Mouse (Mus musculus) midbrain, embryonic 14.5 days (tissue): ENCODE measurements around the gene F11. TPM values are rescaled to one million over a fixed set of nuclear protein-coding genes. Genes with fewer than 3 reads are reported as not detected.

Source experiments
- ATAC-seq: fragments of 200-750 bp; cut with Nextera tagmentation; 2 replicates; pipeline ENCODE4 v1.8.0; 2017; ENCODE audit warnings: moderate number of reproducible peaks, moderate library complexity; ENCODE audit not compliant: low FRiP score, low TSS enrichment
- DNase-seq: peaks from one replicate; pipeline ENCODE4 v3.0.0-alpha.2; 2015
- H3K27ac ChIP-seq: fragments of 300-500 bp; sonication (generic); replicated peaks from 2 replicates; pipeline ENCODE4 v1.5.1; 2014; ENCODE audit warnings: mild to moderate bottlenecking, low read depth, low read length, moderate library complexity
- H3K27me3 ChIP-seq: fragments of 300-500 bp; sonication (generic); 2 replicates; pipeline ENCODE4 v1.6.1; 2014; ENCODE audit warnings: low read length, control low read depth, mixed read lengths; ENCODE audit not compliant: control insufficient read depth, insufficient read depth
- H3K36me3 ChIP-seq: fragments of 300-500 bp; sonication (generic); 2 replicates; pipeline ENCODE4 v1.6.1; 2014; ENCODE audit warnings: low read length, control low read depth; ENCODE audit not compliant: control insufficient read depth, insufficient read depth
- H3K4me1 ChIP-seq: fragments of 300-500 bp; sonication (generic); 2 replicates; pipeline ENCODE4 v1.6.1; 2014; ENCODE audit warnings: mild to moderate bottlenecking, antibody characterized with exemption, low read length, control low read depth; ENCODE audit not compliant: control insufficient read depth, insufficient read depth
- H3K4me2 ChIP-seq: fragments of 300-500 bp; sonication (generic); 2 replicates; pipeline ENCODE4 v1.6.1; 2014; ENCODE audit warnings: mild to moderate bottlenecking, low read length, moderate library complexity
- H3K4me3 ChIP-seq: fragments of 300-500 bp; sonication (generic); replicated peaks from 2 replicates; pipeline ENCODE4 v1.5.1; 2014; ENCODE audit warnings: low read depth, low read length
- H3K9ac ChIP-seq: fragments of 300-500 bp; sonication (generic); replicated peaks from 2 replicates; pipeline ENCODE4 v1.6.1; 2014; ENCODE audit warnings: mild to moderate bottlenecking, low read length, moderate library complexity
- H3K9me3 ChIP-seq: fragments of 300-500 bp; sonication (generic); 2 replicates; pipeline ENCODE4 v1.6.1; 2016; ENCODE audit warnings: low read length, control low read depth, mixed read lengths; ENCODE audit not compliant: control insufficient read depth
- WGBS: fragments of 180-500 bp; shearing (Covaris S2); extraction: QIAGEN DNeasy Blood & Tissue Kit; methylation state at CpG from one replicate; pipeline ENCODE4 v1.1.7; 2014; 5-methylcytosine and 5-hydroxymethylcytosine counted together
- polyA plus RNA-seq: library from polyadenylated mRNA; unstranded; fragments of >200 nt; fragmentation: Nextera tagmentation; extraction: Ambion mirVana; gene quantifications from 2 replicates; pipeline ENCODE4 v1.2.1, GENCODE M21; 2014

The F11 gene
- polyA plus RNA-seq: 0.12 TPM in 1 of 2 replicates, not detected in the other

- DNase-seq (no peak), ATAC-seq (no peak)
- Histone ChIP-seq H3K27ac (no peak within 1 kb of the TSS), H3K27me3 (no peaks in the 10 kb centered on the region), H3K4me3 (no peak within 1 kb of the TSS), H3K4me1 (no peaks in the 10 kb centered on the region), H3K9me3 (peaks cover 3% of the 10 kb centered on the region; the same call in 1 of the 2 replicates), H3K36me3 (no peaks in the 10 kb centered on the region), H3K4me2 (no peak within 1 kb of the TSS), H3K9ac (no peak within 1 kb of the TSS)
- 91% methylated on average over 10 of the region's 10 CpGs for whole genome bisulfite sequencing
Measured at GRCm38 (mm10) chr8:45261920-45262319, at the start of gene F11. TSS of gene F11 (minus strand) at chr8:45262031.

- H3K4me3 ChIP-seq: no peak overlapping the region
- H3K27me3 ChIP-seq: no peaks in the 10 kb centered on the region
- DNase-seq (no peak), ATAC-seq (no peak)
- WGBS: 89% methylated on average over 4 of the region's 4 CpGs
- H3K36me3 ChIP-seq: no peaks in the 10 kb centered on the region
- H3K4me1 ChIP-seq: no peaks in the 10 kb centered on the region
- H3K9ac ChIP-seq: no peak overlapping the region
- H3K9me3 ChIP-seq: no peaks in the 10 kb centered on the region
- H3K4me2 ChIP-seq: no peak overlapping the region
- no peak overlapping the region for H3K27ac ChIP-seq
Measured at GRCm38 (mm10) chr8:45310967-45311366, 49.1 kb upstream of the F11 start.

GRCm38 (mm10) chr8:45308366-45308765, 46.5 kb upstream of the F11 start, which contains the start of gene Gm45753:
TSS of gene Gm45753 (minus strand) at chr8:45308466.
- H3K4me3 ChIP-seq: no peak within 1 kb of the TSS
- whole genome bisulfite sequencing: 94% methylated on average over 13 of the region's 13 CpGs
- H3K27me3 ChIP-seq: no peaks in the 10 kb centered on the region
- DNase-seq (no peak), ATAC-seq (no peak)
- no peak within 1 kb of the TSS for H3K4me2 ChIP-seq
- no peak within 1 kb of the TSS for H3K27ac ChIP-seq
- H3K4me1 ChIP-seq: no peaks in the 10 kb centered on the region
- no peaks in the 10 kb centered on the region for H3K36me3 ChIP-seq
- no peak within 1 kb of the TSS for H3K9ac ChIP-seq
- no peaks in the 10 kb centered on the region for H3K9me3 ChIP-seq

GRCm38 (mm10) chr8:45305479-45305878, 43.6 kb upstream of the F11 start:
- Histone ChIP-seq H3K4me2 (no peak overlapping the region), H3K27ac (no peak overlapping the region)

GRCm38 (mm10) chr8:45304354-45304753, 42.5 kb upstream of the F11 start:
- H3K4me1 ChIP-seq: no peaks in the 10 kb centered on the region
- 94% methylated on average over 3 of the region's 3 CpGs for WGBS
- H3K27me3 ChIP-seq: no peaks in the 10 kb centered on the region
- H3K27ac ChIP-seq: no peak overlapping the region
- DNase-seq (no peak), ATAC-seq (no peak)
- no peaks in the 10 kb centered on the region for H3K36me3 ChIP-seq
- no peak overlapping the region for H3K9ac ChIP-seq
- H3K4me2 ChIP-seq: no peak overlapping the region
- H3K4me3 ChIP-seq: no peak overlapping the region
- no peaks in the 10 kb centered on the region for H3K9me3 ChIP-seq

More at GRCm38 (mm10) chr8:45305479-45305878, 43.6 kb upstream of the F11 start:
- ATAC-seq (no peak), DNase-seq (no peak)
- 90% methylated on average over 1 of the region's 1 CpGs for WGBS
- H3K9ac ChIP-seq: no peak overlapping the region
- H3K4me3 ChIP-seq: no peak overlapping the region
- H3K27me3 ChIP-seq: no peaks in the 10 kb centered on the region
- no peaks in the 10 kb centered on the region for H3K36me3 ChIP-seq
- no peaks in the 10 kb centered on the region for H3K9me3 ChIP-seq
- H3K4me1 ChIP-seq: no peaks in the 10 kb centered on the region

- H3K27me3 ChIP-seq: no peaks in the 10 kb centered on the region
- ATAC-seq (no peak), DNase-seq (peak; percentile 8)
- H3K36me3 ChIP-seq: no peaks in the 10 kb centered on the region
- WGBS: 50% methylated on average over 8 of the region's 8 CpGs
- H3K4me3 ChIP-seq: no peak overlapping the region
- no peak overlapping the region for H3K9ac ChIP-seq
- no peaks in the 10 kb centered on the region for H3K4me1 ChIP-seq
- no peak overlapping the region for H3K27ac ChIP-seq
- H3K9me3 ChIP-seq: no peaks in the 10 kb centered on the region
- no peak overlapping the region for H3K4me2 ChIP-seq
Measured at GRCm38 (mm10) chr8:45302390-45302789, 40.6 kb upstream of the F11 start.

- no peaks in the 10 kb centered on the region for H3K36me3 ChIP-seq
- WGBS: 92% methylated on average over 6 of the region's 6 CpGs
- no peak for ATAC-seq
- H3K9ac ChIP-seq: no peak overlapping the region
- H3K4me1 ChIP-seq: no peaks in the 10 kb centered on the region
- H3K27me3 ChIP-seq: no peaks in the 10 kb centered on the region
- no peak overlapping the region for H3K4me3 ChIP-seq
- no peaks in the 10 kb centered on the region for H3K9me3 ChIP-seq
- no peak for DNase-seq
- H3K27ac ChIP-seq: no peak overlapping the region
- H3K4me2 ChIP-seq: no peak overlapping the region
Measured at GRCm38 (mm10) chr8:45295276-45295675, 33.4 kb upstream of the F11 start.

GRCm38 (mm10) chr8:45294687-45295086, 32.9 kb upstream of the F11 start, which contains the start of gene Klkb1:
TSS of gene Klkb1 (minus strand) at chr8:45294859.
- no peak within 1 kb of the TSS for H3K4me2 ChIP-seq
- no peak within 1 kb of the TSS for H3K27ac ChIP-seq
- no peaks in the 10 kb centered on the region for H3K9me3 ChIP-seq
- no peak for DNase-seq
- H3K4me1 ChIP-seq: no peaks in the 10 kb centered on the region
- H3K4me3 ChIP-seq: no peak within 1 kb of the TSS
- no peaks in the 10 kb centered on the region for H3K36me3 ChIP-seq
- 92% methylated on average over 7 of the region's 7 CpGs for WGBS
- no peak within 1 kb of the TSS for H3K9ac ChIP-seq
- ATAC-seq: no peak
- no peaks in the 10 kb centered on the region for H3K27me3 ChIP-seq

- Histone ChIP-seq H3K9ac (no peak overlapping the region), H3K4me2 (no peak overlapping the region), H3K4me1 (no peaks in the 10 kb centered on the region), H3K27me3 (no peaks in the 10 kb centered on the region), H3K9me3 (no peaks in the 10 kb centered on the region), H3K27ac (no peak overlapping the region), H3K36me3 (no peaks in the 10 kb centered on the region), H3K4me3 (no peak overlapping the region)
- DNase-seq (no peak), ATAC-seq (no peak)
- WGBS: 80% methylated on average over 2 of the region's 2 CpGs
Measured at GRCm38 (mm10) chr8:45291790-45292189, 30.0 kb upstream of the F11 start.
